Mouse (Mus musculus): ENCODE results near the gene Tubg1.
A peak's percentile ranks its signal among the peaks of the same experiment; 100 is the strongest.
"Not testable (repeated sequence)": the region's sequence is repeated elsewhere in the genome, so short reads cannot be mapped to it uniquely, and the experiment has no call there.

The Tubg1 gene

DNA sequence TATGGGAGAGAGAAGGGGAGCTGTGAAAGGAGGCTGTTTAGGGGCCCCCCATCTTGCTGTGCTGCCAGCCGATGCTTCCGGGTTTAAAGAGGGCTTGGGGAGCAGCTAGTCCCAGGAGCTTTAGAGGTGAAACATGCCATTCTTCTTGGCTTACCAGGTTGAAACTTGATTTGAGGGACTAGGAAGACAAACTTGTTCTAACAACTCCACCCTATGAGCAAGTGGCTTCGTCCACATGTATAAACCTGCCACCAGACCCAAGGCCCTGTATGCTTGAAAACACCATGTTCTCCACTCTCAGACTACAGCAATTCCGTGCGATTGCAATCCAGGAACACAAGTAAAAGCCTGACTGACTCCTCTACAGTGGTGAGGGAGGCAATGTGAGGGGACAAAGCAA lies 16.7 kb upstream of the Tubg1 start:
- DNase-seq, result no peak

GRCm38 (mm10) chr11:101109351-101109750 lies 10.4 kb upstream of the Tubg1 start:
- no peak for DNase-seq

GRCm38 (mm10) chr11:101110708-101111107 lies 9.0 kb upstream of the Tubg1 start:
- no peak for DNase-seq

GRCm38 (mm10) chr11:101111178-101111577 lies 8.6 kb upstream of the Tubg1 start:
- DNase-seq, result no peak

- DNase-seq, result no peak
Measured at GRCm38 (mm10) chr11:101112186-101112585, 7.6 kb upstream of the Tubg1 start.

- DNase-seq, result no peak
Measured at GRCm38 (mm10) chr11:101115564-101115963, 4.2 kb upstream of the Tubg1 start.

- DNase-seq, result no peak
Measured at GRCm38 (mm10) chr11:101118105-101118504, 1.6 kb upstream of the Tubg1 start.

DNA sequence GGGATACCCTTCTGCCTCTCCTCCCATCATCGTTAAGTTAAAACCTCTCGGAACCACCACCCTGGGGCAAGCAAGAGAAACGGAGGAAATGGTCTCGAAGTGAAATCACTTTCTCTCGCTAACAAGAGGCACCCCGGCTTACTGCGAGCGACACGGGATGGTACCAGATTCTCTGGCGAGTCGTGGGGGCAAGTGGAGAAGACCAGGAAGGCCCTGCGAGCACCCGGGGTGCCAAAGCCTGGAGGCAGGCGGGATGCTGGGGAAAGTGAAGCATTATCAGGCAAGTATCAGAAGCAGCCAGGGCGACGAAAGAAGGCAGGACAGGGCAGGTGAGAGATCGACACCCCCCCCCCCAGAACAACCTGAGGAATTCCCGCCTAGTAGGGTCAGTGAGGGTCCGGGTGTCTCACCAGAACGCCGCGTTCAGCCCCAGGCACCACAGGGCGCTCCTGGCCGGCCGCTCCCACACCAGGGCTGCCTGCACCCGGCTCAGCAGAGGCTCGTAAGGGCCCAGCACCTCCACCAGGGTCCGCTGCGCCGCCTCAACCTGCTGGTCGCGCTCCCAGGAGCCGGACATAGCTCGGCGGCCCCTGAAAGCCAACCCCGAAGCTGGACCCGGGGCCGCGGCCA lies 492 bp upstream of the Tubg1 start:
- peak in 1 of 2 experiments; percentile 20 for DNase-seq

DNA sequence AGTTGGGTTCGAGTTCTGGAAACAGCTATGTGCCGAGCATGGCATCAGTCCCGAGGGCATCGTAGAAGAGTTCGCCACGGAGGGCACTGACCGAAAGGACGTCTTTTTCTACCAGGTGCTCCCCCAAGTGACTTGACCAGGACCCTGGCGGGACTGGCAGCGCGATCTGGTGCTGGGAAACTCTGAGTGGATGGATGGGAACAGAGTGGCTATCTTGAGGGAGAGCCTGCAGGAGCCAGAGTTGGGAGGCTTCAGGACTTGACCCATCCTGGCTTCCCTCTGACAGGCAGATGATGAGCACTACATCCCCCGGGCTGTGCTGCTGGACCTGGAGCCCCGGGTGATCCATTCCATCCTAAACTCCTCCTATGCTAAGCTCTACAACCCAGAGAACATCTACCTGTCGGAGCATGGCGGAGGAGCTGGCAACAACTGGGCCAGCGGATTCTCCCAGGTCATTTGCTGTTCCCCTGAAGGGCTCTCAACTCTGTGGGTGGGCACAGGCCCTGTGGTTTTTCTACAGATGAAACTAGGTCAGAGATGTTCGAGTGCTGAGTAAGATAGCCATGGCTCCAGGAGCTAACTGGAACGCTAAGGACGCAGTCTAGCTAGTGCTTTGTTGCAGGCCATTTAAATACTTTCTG lies 929 bp downstream of the Tubg1 start:
- DNase-seq, result no peak

DNA sequence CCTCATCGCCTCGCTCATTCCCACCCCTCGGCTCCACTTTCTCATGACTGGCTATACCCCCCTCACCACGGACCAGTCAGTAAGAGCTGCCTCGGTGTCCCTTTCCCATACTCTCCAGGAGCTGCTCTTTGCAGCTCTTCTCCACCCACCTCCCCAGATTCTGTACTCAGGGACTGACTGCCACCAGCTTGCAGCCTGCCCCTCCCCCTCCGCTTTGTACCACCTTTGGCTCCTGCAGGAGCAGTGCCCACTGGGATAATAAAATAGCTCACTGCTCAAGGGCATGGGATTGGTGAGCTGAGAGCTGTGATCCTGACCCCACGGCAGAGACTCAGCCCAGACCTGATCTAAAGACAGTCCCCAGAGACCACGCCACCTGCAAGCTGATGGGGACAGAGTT lies 4.8 kb downstream of the Tubg1 start:
- DNase-seq, result not testable (repeated sequence)

GRCm38 (mm10) chr11:101125008-101125407 lies 5.3 kb downstream of the Tubg1 start:
- DNase-seq, result not testable (repeated sequence)

- no peak for DNase-seq
Measured at GRCm38 (mm10) chr11:101127075-101127474, 7.3 kb downstream of the Tubg1 start.

GRCm38 (mm10) chr11:101128996-101129577 lies 9.3 kb downstream of the Tubg1 start:
- DNase-seq, result no peak

DNA sequence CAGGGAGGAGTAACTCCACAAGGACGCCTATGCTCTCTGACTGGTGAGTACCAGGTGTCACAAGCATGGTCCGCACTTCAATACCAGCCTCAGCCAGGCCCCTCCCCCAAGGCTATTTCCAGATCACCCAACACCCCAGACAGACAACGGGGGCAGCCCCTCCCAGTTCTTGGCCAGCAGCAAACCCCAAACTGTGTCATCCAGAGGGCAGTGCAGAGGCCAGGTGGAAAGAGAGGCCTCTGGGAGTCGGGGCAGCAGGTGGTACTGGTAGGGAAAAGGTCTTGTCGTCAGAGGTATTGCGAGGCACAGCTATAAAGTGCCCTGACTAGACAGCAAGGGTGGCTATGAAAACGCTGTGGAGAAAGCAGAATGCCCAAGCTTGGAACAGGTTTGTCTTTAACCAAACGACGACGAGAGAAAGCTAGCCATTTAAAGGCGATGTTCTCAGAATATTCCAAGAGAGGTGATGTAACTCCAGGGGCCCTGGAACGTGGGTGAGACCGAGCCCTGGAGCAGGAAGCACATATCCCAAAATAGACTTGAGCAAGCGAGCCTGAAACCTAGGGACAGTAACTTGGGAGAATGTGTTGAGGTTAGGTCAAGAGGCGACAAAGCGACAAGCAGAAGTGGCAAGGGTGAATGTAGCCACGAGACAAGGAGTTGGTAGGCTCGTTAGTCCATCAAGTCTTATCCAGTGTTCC lies 10.5 kb downstream of the Tubg1 start:
- no peak for DNase-seq

GRCm38 (mm10) chr11:101131187-101131586 lies 11.4 kb downstream of the Tubg1 start:
- DNase-seq, result no peak

- DNase-seq, result no peak
Measured at GRCm38 (mm10) chr11:101131701-101132100, 12.0 kb downstream of the Tubg1 start.

DNA sequence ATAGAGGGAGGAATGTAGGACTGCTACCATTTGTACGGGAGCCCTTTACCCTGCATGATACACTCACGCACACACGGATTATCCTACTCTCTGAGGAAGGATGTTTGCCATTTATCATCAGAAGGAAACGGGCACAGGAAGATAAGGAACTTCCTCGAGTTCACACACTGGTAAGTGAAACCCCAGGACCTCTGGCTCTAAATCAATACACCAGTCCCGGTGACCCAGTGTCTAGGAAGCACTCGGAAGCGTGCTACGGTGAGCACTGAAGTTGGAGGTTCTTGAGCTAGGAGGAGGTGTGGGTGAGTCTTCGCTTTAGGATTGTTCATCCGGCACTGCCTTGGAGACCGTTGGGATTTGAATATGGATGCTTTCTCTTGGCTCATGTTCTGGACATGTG lies 13.3 kb downstream of the Tubg1 start:
- DNase-seq, result no peak

DNA sequence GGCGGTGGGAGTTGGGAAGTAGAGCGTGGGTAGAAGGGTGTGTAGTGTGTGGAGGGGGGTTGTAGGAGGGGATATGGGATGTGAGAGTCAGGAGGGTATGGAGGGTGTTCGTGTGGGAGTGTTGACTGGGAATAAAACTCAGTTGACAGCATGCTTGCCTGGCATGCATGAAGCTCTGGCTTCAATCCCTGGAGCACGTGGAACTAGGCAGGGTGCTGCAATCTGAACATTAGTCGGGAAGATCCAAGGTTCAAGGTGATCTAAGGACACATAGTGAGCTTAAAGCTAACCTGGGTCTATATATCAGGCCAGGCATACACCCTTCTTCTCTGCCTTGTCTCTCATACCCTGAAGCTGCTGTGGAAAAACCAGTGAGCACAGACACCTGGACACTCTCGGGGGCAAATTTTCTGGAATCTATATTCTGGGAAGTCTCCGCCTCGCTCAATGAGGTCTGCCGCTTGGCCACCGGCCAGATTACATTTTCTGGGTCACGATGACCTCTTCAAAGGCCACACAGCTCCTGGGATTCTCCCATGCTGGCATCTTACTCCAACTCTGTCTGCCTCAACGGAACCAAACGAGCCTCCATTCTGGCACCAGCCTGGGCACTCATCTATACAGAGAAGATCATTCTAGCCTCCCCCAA lies 14.6 kb downstream of the Tubg1 start:
- DNase-seq, result no peak

DNA sequence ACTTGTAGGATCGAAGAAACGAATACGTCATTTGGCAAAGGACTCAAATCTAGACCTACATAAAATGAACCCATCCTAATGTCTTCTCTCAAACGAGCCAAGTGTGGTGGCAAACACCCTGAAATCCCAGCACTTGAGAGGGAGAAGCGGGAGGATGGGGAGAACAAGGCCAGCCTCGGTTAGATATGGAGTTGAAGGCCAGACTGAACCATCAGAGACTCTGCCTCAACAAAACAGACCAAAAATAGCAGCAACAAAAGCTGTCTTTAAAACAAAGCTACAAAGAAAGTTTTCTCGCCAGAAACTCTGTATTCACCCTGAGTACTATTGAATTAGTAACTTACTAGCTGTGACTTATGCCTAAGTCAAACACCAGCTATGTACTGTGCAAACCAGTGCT lies 17.3 kb downstream of the Tubg1 start:
- no peak for DNase-seq

- DNase-seq, result no peak
Measured at GRCm38 (mm10) chr11:101138536-101139181, 18.9 kb downstream of the Tubg1 start.

DNA sequence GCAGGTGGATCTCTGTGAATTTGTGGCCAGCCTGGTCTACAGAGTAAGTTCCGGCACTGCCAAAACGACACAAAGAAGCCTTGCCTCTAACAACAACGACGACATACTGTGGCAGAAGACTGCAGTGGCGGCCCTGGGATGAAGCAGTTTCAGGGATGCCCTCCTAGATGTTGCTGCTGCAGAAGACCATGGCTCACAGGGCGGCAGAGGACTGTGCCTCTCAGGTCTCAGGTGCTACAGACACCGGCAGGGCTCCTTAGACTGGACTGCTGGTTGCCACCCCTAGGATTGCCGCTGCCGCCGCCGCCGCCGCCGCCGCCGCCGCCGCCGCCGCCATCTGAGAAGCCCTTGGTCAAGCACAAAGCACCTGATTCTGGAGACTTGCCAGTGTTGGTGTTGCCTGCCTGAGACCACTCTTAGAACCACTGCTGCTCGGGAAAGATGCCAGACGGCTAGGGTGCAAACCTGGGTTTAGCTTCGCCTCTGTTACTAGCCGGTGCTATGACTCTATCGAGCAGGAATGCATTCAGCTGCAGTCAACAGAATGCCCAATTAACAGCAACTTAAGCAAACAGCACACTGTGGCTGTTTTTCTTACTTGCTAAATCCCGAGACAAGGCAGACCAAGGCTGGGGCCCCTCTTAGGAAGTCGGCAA lies 20.6 kb downstream of the Tubg1 start:
- DNase-seq, result no peak

GRCm38 (mm10) chr11:101141088-101141487 lies 21.4 kb downstream of the Tubg1 start:
- no peak for DNase-seq
